Mouse (Mus musculus) mouse trophoblast stem cell (cell line): ENCODE data around the gene Nid1.
"Not testable (repeated sequence)": the region's sequence is repeated elsewhere in the genome, so short reads cannot be mapped to it uniquely, and the experiment has no call there.

ENCODE experiments used
- in situ Hi-C, 2 experiments: fragments of 300-500 bp; cut with MseI, MboI; formaldehyde crosslinking; loops; 2 replicates in 1 of 2; 3 replicates in 1 of 2; pipeline ENCODE4 v1.15.1; 2025

Gene Nid1

GRCm38 (mm10) chr13:13453332-13453731, 16.0 kb downstream of the Nid1 start:
- in situ Hi-C loops = not testable (repeated sequence)

DNA sequence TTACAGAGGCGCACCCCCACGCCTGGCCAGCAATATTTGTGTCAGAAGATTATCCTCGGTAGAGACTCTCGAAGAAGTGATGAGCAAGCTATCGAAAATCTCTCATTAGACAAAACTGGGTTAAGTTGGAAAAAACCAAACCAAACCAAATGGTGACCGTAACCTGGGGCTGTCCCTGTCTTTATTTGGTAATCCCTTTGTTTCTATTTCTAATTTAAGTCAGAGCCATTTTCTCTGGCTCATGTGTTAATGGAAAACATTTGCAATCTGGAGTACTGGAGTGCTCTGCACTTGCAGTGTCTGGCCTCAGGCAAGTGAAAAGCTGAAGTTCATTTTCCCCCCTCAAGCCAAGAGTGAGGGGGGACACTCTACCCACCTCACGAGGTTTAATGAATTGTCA, 16.9 kb downstream of the Nid1 start:
- in situ Hi-C loops = not testable (repeated sequence)

DNA sequence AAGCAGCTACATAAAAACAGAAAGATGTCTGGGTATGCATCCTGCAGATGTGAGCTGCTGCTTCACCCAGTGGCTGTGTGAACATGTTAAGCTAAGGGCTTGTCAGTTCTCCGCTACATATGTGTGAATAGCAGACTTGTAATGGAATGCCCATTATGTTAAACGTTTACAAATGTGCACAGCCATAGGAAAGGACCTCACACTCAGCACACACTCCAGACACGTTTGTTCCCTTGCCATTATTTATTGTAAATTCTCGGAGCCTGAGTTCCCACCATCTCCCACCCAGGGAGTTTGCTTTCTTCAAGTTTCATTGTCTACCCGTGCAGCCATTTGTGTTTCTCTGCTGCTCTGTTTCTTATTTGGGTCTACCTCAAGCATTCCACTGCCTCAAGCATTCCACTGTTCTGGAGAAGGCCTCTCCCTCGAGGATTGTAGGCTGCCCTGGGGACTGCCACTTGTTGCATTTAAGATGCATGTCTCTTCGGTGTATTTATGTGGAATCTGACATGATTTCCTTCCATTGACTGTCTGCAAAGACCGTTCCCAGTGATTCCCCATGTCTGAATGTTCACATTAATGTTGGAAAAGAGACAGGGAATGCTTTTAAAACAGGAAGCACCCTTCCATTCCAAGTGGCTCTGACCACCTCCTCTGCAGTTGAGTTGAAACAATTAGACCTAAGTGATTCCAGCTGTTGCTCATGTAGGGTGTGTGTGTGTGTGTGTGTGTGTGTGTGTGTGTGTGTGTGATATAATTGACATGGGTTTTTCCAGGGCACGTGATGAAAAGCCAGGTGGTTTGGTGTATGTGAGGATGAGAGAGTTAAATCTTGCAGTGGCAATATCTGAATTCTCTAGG, 18.5 kb downstream of the Nid1 start:
- in situ Hi-C loops = not testable (repeated sequence)

- in situ Hi-C loops = no loop called here
Observed at GRCm38 (mm10) chr13:13458138-13458737, 20.9 kb downstream of the Nid1 start.

GRCm38 (mm10) chr13:13460521-13461138, 23.3 kb downstream of the Nid1 start:
- in situ Hi-C loops = no loop called here

DNA sequence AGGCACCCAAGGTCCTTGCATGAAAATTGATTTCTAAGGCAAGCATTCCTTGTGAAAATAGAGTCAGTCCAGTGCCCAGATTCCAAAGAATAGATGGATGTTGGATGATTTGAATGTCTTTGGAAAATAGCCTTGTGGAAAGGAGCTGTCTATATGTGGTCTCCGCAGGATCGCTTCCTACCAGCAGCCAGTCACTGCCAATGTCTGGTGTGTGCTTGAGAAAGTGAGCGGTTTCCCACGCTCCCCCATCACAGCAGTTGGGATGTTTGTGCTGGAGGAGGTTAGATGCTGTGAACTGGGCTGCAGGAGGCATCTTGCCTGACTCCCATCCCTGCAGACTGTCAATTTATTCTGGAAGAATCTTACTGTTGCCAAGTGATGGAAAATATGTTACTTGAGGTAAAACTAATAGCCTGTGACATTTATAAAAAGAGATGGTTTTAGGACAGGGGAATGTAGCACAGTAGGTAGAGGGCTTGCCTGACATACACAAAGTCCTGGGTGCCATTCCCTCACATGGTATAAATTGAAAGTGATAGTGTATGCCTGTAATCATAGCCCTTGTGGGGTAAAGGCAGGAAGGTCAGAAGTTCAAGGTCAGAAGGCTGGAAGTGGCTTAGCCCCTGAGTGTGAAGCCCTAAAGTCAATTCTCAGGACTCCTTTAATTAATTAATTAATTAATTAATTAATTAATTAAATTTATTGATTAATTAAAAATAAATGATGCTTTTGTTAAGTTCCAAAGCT, 24.3 kb downstream of the Nid1 start:
- in situ Hi-C loops = no loop called here

- in situ Hi-C loops = no loop called here
Observed at GRCm38 (mm10) chr13:13463949-13464348, 26.6 kb downstream of the Nid1 start.

- in situ Hi-C loops = not testable (repeated sequence)
Observed at GRCm38 (mm10) chr13:13467249-13467648, 29.9 kb downstream of the Nid1 start.

GRCm38 (mm10) chr13:13468513-13468912, 31.2 kb downstream of the Nid1 start:
- in situ Hi-C loops = no loop called here

- in situ Hi-C loops = no loop called here
Observed at GRCm38 (mm10) chr13:13471334-13471757, 34.0 kb downstream of the Nid1 start.

GRCm38 (mm10) chr13:13474464-13474863, 37.1 kb downstream of the Nid1 start:
- in situ Hi-C loops = not testable (repeated sequence)

GRCm38 (mm10) chr13:13474991-13475390, 37.6 kb downstream of the Nid1 start:
- in situ Hi-C loops = no loop called here

DNA sequence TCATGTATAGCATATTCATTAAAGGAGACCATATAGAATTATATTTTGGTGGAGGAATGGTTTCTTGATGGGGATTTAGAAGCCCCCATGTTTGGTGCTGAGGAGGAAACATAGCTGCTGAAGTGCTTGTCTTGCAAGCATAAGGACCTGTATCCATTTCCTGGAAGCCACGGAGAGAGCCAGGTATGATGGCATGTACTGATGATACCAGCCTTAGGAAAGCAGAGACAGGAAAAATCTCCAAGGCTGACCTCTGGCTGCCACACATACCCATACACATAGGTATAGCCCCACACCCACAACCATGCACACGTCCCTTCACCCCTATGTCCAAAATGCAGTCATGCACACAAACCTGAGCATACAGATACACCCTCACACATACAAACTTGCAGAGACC, 39.2 kb downstream of the Nid1 start:
- in situ Hi-C loops = no loop called here

- in situ Hi-C loops = no loop called here
Observed at GRCm38 (mm10) chr13:13477046-13477445, 39.7 kb downstream of the Nid1 start.

- in situ Hi-C loops = no loop called here
Observed at GRCm38 (mm10) chr13:13479986-13480385, 42.6 kb downstream of the Nid1 start.

DNA sequence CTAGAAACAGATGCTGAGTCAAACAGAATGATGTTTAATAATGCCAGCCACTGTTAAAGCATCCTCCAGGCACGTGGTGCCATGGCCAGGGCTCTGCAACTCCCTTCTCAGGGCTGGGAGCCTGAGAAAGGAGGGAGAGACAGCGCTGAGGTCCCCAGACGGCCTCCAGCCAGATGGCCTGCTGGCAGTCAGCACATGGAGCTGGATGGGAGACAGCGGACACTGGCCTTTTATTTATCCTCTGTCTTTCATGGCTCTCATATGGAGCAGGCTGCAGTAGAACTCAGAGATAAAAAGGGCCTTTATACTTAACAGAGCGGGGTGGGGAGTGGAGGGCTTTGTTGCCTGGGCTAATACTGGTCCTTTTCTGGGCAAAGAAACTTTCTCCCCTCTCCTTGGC, 43.7 kb downstream of the Nid1 start:
- in situ Hi-C loops = no loop called here

- in situ Hi-C loops = no loop called here
Observed at GRCm38 (mm10) chr13:13481875-13482674, 44.7 kb downstream of the Nid1 start.

DNA sequence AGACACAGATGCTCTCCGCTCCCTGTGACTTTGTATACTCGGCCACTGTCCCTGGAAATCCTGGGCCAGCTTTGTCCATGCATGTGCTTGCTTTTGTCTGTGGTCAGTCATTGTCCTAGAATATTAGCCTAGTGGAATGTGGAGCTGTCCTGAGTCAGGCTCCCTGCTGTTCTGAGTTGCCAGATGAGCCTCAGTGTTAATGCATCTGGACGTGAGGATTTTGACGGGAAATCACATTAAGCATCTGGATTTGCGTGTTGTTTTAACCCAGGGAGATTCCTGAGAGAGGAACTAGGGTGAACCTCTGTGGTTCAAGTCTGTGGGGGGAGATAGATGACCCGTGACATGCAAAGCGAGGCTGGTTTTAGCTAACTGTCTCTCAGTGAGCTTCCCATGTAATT, 47.0 kb downstream of the Nid1 start:
- in situ Hi-C loops = no loop called here

DNA sequence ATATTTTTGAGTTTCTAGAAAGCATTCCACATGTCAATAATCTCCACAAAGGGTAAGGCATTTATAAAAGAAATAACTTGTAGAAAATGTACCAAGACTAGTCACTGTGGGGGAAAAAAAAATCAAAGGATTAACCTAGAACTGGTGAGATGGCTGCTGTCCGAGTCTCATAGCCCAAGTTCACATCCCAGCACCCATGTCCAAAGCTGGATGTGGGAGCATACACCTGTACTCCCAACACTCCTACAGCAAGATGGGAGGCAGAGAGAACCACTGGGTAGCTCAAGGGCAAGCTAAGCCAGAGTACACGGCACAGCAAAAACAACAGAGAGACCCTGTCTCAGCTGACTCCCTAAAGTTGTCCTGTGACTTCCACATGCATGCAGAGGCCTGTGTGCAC, 47.5 kb downstream of the Nid1 start:
- in situ Hi-C loops = no loop called here

DNA sequence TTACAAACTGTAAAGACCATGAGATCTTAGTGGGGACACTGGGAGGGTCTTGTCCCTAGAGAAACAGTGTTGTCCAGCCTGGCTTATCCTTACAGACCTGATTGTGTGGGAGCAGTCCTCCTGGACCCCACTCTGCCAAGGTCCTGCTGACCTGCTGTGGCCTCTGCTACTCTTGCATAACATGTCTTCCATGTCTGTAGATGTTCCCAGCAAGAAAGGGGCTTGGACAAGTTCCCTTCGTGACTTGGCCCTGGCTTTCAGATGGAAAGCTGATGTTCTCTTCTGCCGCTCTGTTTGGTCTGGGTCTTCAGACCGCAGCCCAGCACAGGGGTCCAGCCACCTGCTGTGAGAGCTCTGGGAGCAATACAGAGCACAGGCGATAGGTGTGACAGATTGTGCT, 48.3 kb downstream of the Nid1 start:
- in situ Hi-C loops = no loop called here

GRCm38 (mm10) chr13:13487851-13488250, 50.5 kb downstream of the Nid1 start:
- in situ Hi-C loops = no loop called here
